Mouse (Mus musculus) heart, postnatal 0 days (tissue): Measurements from ENCODE around the gene Gm9837.

Experiments
- CTCF ChIP-seq: IDR thresholded peaks from 2 replicates; pipeline ENCODE4 v1.5.1; 2016; ENCODE audit warnings: antibody characterized with exemption, control low read depth, low read depth
- EP300 ChIP-seq: IDR thresholded peaks from 2 replicates; pipeline ENCODE4 v1.6.1; 2016; ENCODE audit warnings: antibody characterized with exemption, low read depth

- TF ChIP-seq CTCF (no peak), EP300 (no peak)
Observed at GRCm38 (mm10) chr11:53425711-53426255, 44.5 kb downstream of the Gm9837 start.
